8 mouse cellular contexts compared by ENCODE assay signal in genomic region chr11:32321196-32321565, GRCm38 (mm10). TPM values are rescaled to one million over a fixed set of nuclear protein-coding genes. Genes with fewer than 3 reads are reported as not detected.
A peak's percentile ranks its signal among the peaks of the same experiment; 100 is the strongest.
DNase-seq lines count a peak whose midpoint lies in the region; ATAC-seq and TF ChIP-seq lines count a peak whose summit lies in the region.

No protein-coding gene starts in this region.

- TF ChIP-seq CTCF in liver, adult 2 months (IDR thresholded peaks at IDR 0.05; ENCODE audit: low read depth, low read length), result peak; percentile 75

- H3K79me2 ChIP-seq in liver, adult 2 months (ENCODE audit: control insufficient read depth, insufficient read depth, low read length), result no peaks in the 10 kb centered on the region

- no peaks in the 10 kb centered on the region for H3K4me1 ChIP-seq in intestine, embryonic 15.5 days (replicated peaks)
- no peaks in the 10 kb centered on the region for H3K4me1 ChIP-seq in liver, adult 2 months (ENCODE audit: control insufficient read depth, insufficient read depth, low read length)
- H3K4me1 ChIP-seq in neural tube, embryonic 11.5 days (ENCODE audit: control insufficient read depth, insufficient read depth, low read length), result no peaks in the 10 kb centered on the region

- no peaks in the 10 kb centered on the region for H3K36me3 ChIP-seq in intestine, embryonic 15.5 days
- H3K36me3 ChIP-seq in liver, adult 2 months (ENCODE audit: control insufficient read depth, insufficient read depth, low read length), result no peaks in the 10 kb centered on the region
- no peaks in the 10 kb centered on the region for H3K36me3 ChIP-seq in neural tube, embryonic 11.5 days (ENCODE audit: control insufficient read depth, insufficient read depth, low read length)

- H3K9me3 ChIP-seq in intestine, embryonic 15.5 days, result no peaks in the 10 kb centered on the region
- H3K9me3 ChIP-seq in neural tube, embryonic 11.5 days (ENCODE audit: control insufficient read depth, low read length), result no peaks in the 10 kb centered on the region

- WGBS in intestine, embryonic 15.5 days, result 39% methylated on average over 8 of the region's 8 CpGs
- 40% methylated on average over 8 of the region's 8 CpGs for WGBS in liver, adult 2 months
- WGBS in neural tube, embryonic 11.5 days, result 36% methylated on average over 8 of the region's 8 CpGs

- no peak for TF ChIP-seq POLR2A in liver, adult 2 months (IDR thresholded peaks at IDR 0.05; ENCODE audit: extremely low read depth, insufficient read depth, low read length)

- H3K4me2 ChIP-seq in intestine, embryonic 15.5 days (replicated peaks), result no peak overlapping the region
- no peak overlapping the region for H3K4me2 ChIP-seq in neural tube, embryonic 11.5 days (ENCODE audit: low read depth)

- H3K27ac ChIP-seq in intestine, embryonic 15.5 days, result no peak overlapping the region
- H3K27ac ChIP-seq in liver, adult 2 months (replicated peaks; ENCODE audit: insufficient read depth, low read depth, low read length), result no peak overlapping the region
- no peak overlapping the region for H3K27ac ChIP-seq in neural tube, embryonic 11.5 days (ENCODE audit: low read depth, low read length)

- H3K27me3 ChIP-seq in intestine, embryonic 15.5 days (replicated peaks), result no peaks in the 10 kb centered on the region
- H3K27me3 ChIP-seq in liver, adult 2 months (ENCODE audit: control insufficient read depth, insufficient read depth, low read length), result no peaks in the 10 kb centered on the region
- no peaks in the 10 kb centered on the region for H3K27me3 ChIP-seq in neural tube, embryonic 11.5 days (ENCODE audit: control insufficient read depth, insufficient read depth, low read length)

- H3K9ac ChIP-seq in intestine, embryonic 15.5 days, result no peak overlapping the region
- H3K9ac ChIP-seq in liver, adult 2 months (ENCODE audit: low read depth, low read length), result no peak overlapping the region
- no peak overlapping the region for H3K9ac ChIP-seq in neural tube, embryonic 11.5 days (ENCODE audit: low read length)

- DNase-seq in 3134 (ENCODE audit: extremely low read depth, insufficient read length, low spot score) (peak; percentile 28), ES-CJ7 (ENCODE audit: low read depth, low spot score) (peak; percentile 88)
- peak; percentile 84 for DNase-seq in c-Kit-positive CD71-positive TER-119-positive erythroid progenitor cells, embryonic 14.5 days (ENCODE audit: low spot score)
- peak; percentile 50 for DNase-seq in forelimb bud, embryonic 11.5 days (ENCODE audit: low read depth, low spot score)
- DNase-seq in liver, adult 2 months (ENCODE audit: extremely low read depth, low read depth, low spot score), result no peak
- DNase-seq in neural tube, embryonic 11.5 days (ENCODE audit: low spot score), result peak; percentile 76
- peak; percentile 73 for DNase-seq in thymus, postnatal 14 days

- peak; percentile 23; the same call in 1 of the 2 replicates for ATAC-seq in intestine, embryonic 15.5 days
- ATAC-seq in neural tube, embryonic 11.5 days (ENCODE audit: insufficient read depth, low FRiP score, low TSS enrichment), result no peak

- no peak overlapping the region for H3K4me3 ChIP-seq in intestine, embryonic 15.5 days (replicated peaks)
- no peak overlapping the region for H3K4me3 ChIP-seq in liver, adult 2 months (ENCODE audit: insufficient read depth, low read depth, low read length)
- H3K4me3 ChIP-seq in neural tube, embryonic 11.5 days (ENCODE audit: low read depth, low read length), result no peak overlapping the region

RNA-seq across cellular contexts. Expression of gene Hbq1a, which starts 21.3 kb away (rescaled TPM):
- polyA plus RNA-seq in intestine, embryonic 15.5 days (2015; fragmentation: Nextera tagmentation; extraction: Ambion mirVana), result 0.40 and 0.68 TPM in 2 replicates
- total RNA-seq in liver, adult 2 months (2014; rRNA removed), result 0.46 and 0.60 TPM in 2 replicates
- not detected in 2 replicates for polyA plus RNA-seq in liver, adult 2 months (2012; rRNA removed)
- 0.42 TPM in 1 of 2 replicates, not detected in the other for polyA plus RNA-seq in neural tube, embryonic 11.5 days (2014; fragmentation: Nextera tagmentation; extraction: Ambion mirVana)

RNA-seq across cellular contexts. Expression of gene Hba-a2, which starts 24.9 kb away (rescaled TPM):
- 10,966 and 11,197 TPM in 2 replicates for polyA plus RNA-seq in intestine, embryonic 15.5 days (2015; fragmentation: Nextera tagmentation; extraction: Ambion mirVana)
- 243 and 388 TPM in 2 replicates for total RNA-seq in liver, adult 2 months (2014; rRNA removed)
- polyA plus RNA-seq in liver, adult 2 months (2012; rRNA removed), result 604 and 869 TPM in 2 replicates
- 4,557 and 4,602 TPM in 2 replicates for polyA plus RNA-seq in neural tube, embryonic 11.5 days (2014; fragmentation: Nextera tagmentation; extraction: Ambion mirVana)

RNA-seq across cellular contexts. Expression of gene Sh3pxd2b, which starts 26.4 kb away (rescaled TPM):
- polyA plus RNA-seq in intestine, embryonic 15.5 days (2015; fragmentation: Nextera tagmentation; extraction: Ambion mirVana), result 12.9 and 13.5 TPM in 2 replicates
- 0.18 and 0.47 TPM in 2 replicates for total RNA-seq in liver, adult 2 months (2014; rRNA removed)
- polyA plus RNA-seq in liver, adult 2 months (2012; rRNA removed), result 0.23 and 0.24 TPM in 2 replicates
- 23.7 TPM in 2 replicates for polyA plus RNA-seq in neural tube, embryonic 11.5 days (2014; fragmentation: Nextera tagmentation; extraction: Ambion mirVana)

RNA-seq across cellular contexts. Expression of gene Hbq1b, which starts 34.4 kb away (rescaled TPM):
- polyA plus RNA-seq in intestine, embryonic 15.5 days (2015; fragmentation: Nextera tagmentation; extraction: Ambion mirVana), result 3.0 and 3.3 TPM in 2 replicates
- total RNA-seq in liver, adult 2 months (2014; rRNA removed), result not detected in 2 replicates
- polyA plus RNA-seq in liver, adult 2 months (2012; rRNA removed), result not detected in 2 replicates
- polyA plus RNA-seq in neural tube, embryonic 11.5 days (2014; fragmentation: Nextera tagmentation; extraction: Ambion mirVana), result 4.4 and 4.5 TPM in 2 replicates

RNA-seq across cellular contexts. Expression of gene Hba-a1, which starts 37.9 kb away (rescaled TPM):
- polyA plus RNA-seq in intestine, embryonic 15.5 days (2015; fragmentation: Nextera tagmentation; extraction: Ambion mirVana), result 4,064 and 4,369 TPM in 2 replicates
- total RNA-seq in liver, adult 2 months (2014; rRNA removed), result 146 and 208 TPM in 2 replicates
- 354 and 696 TPM in 2 replicates for polyA plus RNA-seq in liver, adult 2 months (2012; rRNA removed)
- polyA plus RNA-seq in neural tube, embryonic 11.5 days (2014; fragmentation: Nextera tagmentation; extraction: Ambion mirVana), result 2,190 and 2,258 TPM in 2 replicates

Comparison
In these comparisons a context has a peak if more than half of its experiments do, and no peak if none do; other contexts are left out.
1. RNA of gene Sh3pxd2b, which starts 26.4 kb away (polyA plus RNA-seq): 23.7 TPM in neural tube, embryonic 11.5 days and 12.9 to 13.5 TPM in intestine, embryonic 15.5 days; 0.23 to 0.24 TPM in liver, adult 2 months; every median in the first group is over 10 times any median in the second.